Mouse (Mus musculus) embryonic facial prominence, embryonic 10.5 days (tissue): ENCODE measurements at regions not wholly inside any gene's neighbourhood (a gene's known extent, or its start where the extent isn't known, plus 50 kb on each side); places are given as distances from the start of the nearest gene placed in this dataset.
"Not testable (repeated sequence)": the region's sequence is repeated elsewhere in the genome, so short reads cannot be mapped to it uniquely, and the experiment has no call there.

Experiments used
- DNase-seq: peaks from one replicate; pipeline ENCODE4 v3.0.0-alpha.2; 2017; ENCODE audit warnings: low spot score
- H3K27ac ChIP-seq: fragments of 300-500 bp; sonication (generic); replicated peaks from 2 replicates; pipeline ENCODE4 v1.5.1; 2016; ENCODE audit warnings: mild to moderate bottlenecking
- H3K27me3 ChIP-seq: fragments of 300-500 bp; sonication (generic); replicated peaks from 2 replicates; pipeline ENCODE4 v1.6.1; 2016; ENCODE audit warnings: low read depth, mild to moderate bottlenecking; ENCODE audit not compliant: poor library complexity, severe bottlenecking
- H3K36me3 ChIP-seq: fragments of 300-500 bp; sonication (generic); replicated peaks from 2 replicates; pipeline ENCODE4 v1.6.1; 2016; ENCODE audit warnings: mild to moderate bottlenecking, moderate library complexity
- H3K4me1 ChIP-seq: fragments of 300-500 bp; sonication (generic); 2 replicates; pipeline ENCODE4 v1.6.1; 2016
- H3K4me3 ChIP-seq: fragments of 300-500 bp; sonication (generic); 2 replicates; pipeline ENCODE4 v1.5.1; 2016; ENCODE audit warnings: mild to moderate bottlenecking, moderate library complexity
- H3K9me3 ChIP-seq: fragments of 300-500 bp; sonication (generic); 2 replicates; pipeline ENCODE4 v1.6.1; 2016; ENCODE audit warnings: mild to moderate bottlenecking
- WGBS: fragments of 180-500 bp; shearing (Covaris S2); methylation state at CpG from one replicate; pipeline ENCODE4 v1.1.7; 2016; 5-methylcytosine and 5-hydroxymethylcytosine counted together

DNA sequence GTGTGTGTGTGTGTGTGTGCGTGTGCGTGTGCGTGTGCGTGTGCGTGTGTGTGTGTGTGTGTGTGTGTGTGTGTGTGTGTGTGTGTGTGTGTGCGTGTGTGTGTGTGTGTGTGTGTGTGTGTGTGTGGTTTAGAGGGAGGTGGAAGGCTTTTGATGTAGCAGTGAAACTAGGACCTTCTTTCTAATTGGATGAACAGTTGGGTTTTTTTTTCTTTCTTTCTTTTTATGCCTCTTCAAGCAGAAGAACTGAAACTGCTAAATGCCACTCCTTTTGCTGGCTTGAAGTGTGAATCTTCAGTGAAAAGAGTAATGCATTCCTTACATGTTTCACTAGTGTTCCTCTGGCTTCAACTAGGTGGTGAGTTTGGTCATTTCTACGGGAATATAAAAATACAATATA, 828.8 kb upstream of the Olfr1507 start:
- not testable (repeated sequence) for H3K27me3 ChIP-seq, H3K4me1 ChIP-seq, H3K27ac ChIP-seq, DNase-seq, H3K4me3 ChIP-seq, H3K36me3 ChIP-seq, H3K9me3 ChIP-seq
- no CpG with 5 or more reads among the region's 7 CpGs for WGBS

DNA sequence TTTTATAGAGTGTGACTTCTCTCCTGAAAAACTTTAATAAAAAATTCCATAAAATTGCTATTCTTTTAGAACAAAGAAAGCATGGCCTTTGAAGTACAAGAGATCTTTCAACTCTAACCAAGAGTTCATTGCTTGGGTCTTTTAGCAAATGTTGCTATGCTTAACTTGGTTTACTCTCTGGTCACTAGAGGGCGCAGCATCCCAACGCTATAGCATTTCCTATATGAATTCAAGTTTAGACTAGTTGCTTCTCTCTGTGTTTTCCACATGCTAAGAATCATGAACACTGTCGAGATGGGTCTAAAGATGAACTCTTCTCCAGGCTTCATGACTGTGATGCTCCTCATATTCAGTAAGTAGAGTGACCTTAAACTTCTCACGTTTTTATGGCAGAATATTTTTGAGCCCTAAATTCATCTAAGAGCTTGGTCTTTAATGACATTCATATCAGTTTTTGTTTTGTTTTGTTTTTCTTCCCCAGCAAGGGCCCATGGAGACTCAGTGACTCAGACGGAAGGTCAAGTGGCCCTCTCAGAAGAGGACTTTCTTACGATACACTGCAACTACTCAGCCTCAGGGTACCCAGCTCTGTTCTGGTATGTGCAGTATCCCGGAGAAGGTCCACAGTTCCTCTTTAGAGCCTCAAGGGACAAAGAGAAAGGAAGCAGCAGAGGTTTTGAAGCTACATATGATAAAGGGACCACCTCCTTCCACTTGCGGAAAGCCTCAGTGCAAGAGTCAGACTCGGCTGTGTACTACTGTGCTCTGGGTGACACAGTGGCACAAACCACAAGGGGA, 823.2 kb upstream of the Olfr1507 start:
- no CpG with 5 or more reads among the region's 9 CpGs for WGBS
- not testable (repeated sequence) for H3K27ac ChIP-seq, DNase-seq, H3K4me1 ChIP-seq, H3K9me3 ChIP-seq, H3K4me3 ChIP-seq, H3K36me3 ChIP-seq, H3K27me3 ChIP-seq

DNA sequence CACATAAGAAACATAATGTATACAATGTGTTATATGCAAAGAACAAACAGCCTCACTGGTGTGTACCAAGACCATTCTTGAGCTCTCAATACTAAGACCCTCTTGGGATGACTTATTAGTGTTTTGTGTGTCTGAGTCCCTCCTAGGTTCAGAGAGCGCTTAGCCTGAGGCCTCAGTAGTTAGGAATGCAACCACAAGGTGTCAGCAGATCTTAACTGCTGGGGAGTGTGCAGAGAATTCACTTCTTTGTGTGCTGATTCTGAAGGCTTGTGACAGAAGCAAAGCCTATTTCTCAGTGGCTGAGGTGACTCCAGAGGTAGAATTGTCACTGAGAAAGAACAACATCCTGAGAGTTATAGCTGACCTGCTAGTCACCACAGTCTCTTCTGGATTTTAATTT, 816.9 kb upstream of the Olfr1507 start:
- H3K4me1 ChIP-seq, DNase-seq, H3K9me3 ChIP-seq, H3K27me3 ChIP-seq, H3K27ac ChIP-seq, H3K36me3 ChIP-seq, H3K4me3 ChIP-seq: not testable (repeated sequence)
- 26% methylated on average over 1 of the region's 1 CpGs for WGBS

DNA sequence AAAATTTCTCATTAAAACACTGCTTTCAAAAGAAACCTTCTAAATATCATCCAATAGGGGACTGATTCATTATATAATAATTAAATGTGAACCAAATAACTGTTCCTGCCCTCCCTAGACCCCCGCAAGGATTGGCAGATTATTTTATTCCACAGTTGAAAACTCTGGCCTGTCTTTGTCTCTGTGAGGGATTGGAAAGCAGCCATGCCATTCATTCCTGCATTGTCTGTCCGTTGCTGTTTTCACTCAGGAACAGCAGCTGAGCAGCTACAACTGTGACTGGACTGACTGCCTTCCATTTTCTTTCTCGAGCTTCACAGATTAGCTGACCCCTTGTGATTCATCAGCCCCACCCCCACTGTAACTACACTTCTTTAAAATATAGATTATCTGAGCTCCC, 807.6 kb upstream of the Olfr1507 start:
- DNase-seq, H3K27ac ChIP-seq, H3K27me3 ChIP-seq, H3K9me3 ChIP-seq, H3K4me1 ChIP-seq, H3K36me3 ChIP-seq, H3K4me3 ChIP-seq: not testable (repeated sequence)
- no CpG with 5 or more reads among the region's 3 CpGs for WGBS

DNA sequence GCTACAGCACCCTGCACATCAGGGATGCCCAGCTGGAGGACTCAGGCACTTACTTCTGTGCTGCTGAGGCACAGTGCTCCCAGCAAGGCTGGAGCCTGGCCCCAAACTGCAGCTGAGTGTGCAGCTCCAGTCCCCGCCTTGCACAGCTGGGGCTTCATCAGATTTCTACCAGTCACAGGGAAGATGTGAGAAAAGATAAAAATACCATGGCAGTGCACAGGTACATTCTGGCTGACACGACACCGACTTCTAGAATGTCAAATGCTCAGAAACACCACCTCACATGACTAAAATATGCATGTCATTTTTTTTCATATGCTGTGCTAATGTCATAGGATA, 806.9 kb upstream of the Olfr1507 start:
- H3K27ac ChIP-seq, H3K27me3 ChIP-seq, H3K9me3 ChIP-seq, H3K36me3 ChIP-seq, H3K4me3 ChIP-seq, DNase-seq, H3K4me1 ChIP-seq: not testable (repeated sequence)
- no CpG with 5 or more reads among the region's 3 CpGs for WGBS

DNA sequence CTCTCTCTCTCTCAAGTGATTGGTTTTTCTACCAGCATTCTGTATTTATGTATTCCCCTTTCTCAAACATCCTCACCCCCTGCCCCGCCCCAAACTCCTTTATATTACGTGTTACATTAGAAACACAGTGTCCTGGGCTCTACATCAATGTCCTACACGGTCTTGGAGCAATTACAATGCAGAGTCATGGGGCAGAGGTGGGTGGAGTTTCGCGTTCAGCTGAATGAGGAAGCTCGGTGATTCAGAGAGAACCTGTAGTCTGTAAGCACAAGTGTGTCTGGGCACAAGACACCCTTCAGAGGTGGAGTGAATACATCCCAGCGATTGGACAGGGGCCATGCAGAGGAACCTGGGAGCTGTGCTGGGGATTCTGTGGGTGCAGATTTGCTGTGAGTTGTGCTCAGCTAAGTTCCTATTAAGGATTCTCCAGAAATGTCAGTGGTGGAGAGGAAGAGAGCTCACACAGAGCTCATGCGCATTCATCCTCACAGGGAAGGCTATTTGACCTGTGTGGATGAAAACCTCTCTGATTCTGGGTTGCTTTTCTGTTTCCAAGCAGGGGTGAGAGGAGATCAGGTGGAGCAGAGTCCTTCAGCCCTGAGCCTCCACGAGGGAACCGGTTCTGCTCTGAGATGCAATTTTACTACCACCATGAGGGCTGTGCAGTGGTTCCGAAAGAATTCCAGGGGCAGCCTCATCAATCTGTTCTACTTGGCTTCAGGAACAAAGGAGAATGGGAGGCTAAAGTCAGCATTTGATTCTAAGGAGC, 806.4 kb upstream of the Olfr1507 start:
- not testable (repeated sequence) for H3K9me3 ChIP-seq, H3K36me3 ChIP-seq, H3K27ac ChIP-seq, H3K27me3 ChIP-seq, DNase-seq, H3K4me1 ChIP-seq, H3K4me3 ChIP-seq
- no CpG with 5 or more reads among the region's 11 CpGs for WGBS

DNA sequence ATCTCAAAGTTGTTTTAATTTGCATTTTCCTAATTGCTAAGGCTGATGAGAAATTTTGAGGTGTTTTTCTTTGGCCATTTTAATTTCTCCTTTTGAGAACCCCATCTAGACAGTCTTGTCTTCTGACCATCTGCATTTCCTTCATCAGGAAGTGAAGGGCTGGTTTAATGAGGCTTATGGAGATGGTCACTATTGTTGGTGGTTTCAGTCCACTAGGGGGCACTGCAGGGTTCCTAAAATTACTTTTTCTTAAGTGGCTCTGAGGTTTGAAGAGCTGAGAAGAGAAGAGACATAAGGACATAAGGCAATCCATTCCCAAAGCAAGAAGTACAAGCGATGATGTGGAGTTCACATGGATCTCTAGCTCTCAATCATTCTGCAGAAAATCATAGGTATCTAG, 805.6 kb upstream of the Olfr1507 start:
- not testable (repeated sequence) for H3K4me1 ChIP-seq, H3K36me3 ChIP-seq, H3K9me3 ChIP-seq, DNase-seq, H3K4me3 ChIP-seq, H3K27me3 ChIP-seq, H3K27ac ChIP-seq
- 82% methylated on average over 1 of the region's 1 CpGs for WGBS

DNA sequence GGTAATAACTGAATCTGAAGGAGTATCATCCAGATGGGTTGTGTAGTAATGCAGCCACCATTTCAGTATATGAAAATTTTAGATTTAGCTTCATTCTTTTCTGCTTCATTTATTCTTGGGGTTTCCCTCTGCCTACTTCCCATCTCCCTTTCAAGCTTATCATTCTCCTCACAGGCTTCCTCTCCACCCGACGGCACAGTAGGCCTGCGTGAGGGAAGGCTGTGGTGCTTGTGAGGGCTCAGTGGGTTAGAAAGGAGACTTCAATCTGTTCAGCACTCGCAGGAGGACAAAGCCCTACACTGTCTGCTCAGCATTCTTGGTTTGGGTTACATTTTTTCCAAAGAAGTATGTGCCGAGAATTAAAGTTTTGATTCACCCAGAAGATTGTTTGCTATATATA, 804.2 kb upstream of the Olfr1507 start:
- H3K27ac ChIP-seq, H3K9me3 ChIP-seq, H3K36me3 ChIP-seq, H3K4me3 ChIP-seq, DNase-seq, H3K4me1 ChIP-seq, H3K27me3 ChIP-seq: not testable (repeated sequence)
- no CpG with 5 or more reads among the region's 5 CpGs for WGBS

DNA sequence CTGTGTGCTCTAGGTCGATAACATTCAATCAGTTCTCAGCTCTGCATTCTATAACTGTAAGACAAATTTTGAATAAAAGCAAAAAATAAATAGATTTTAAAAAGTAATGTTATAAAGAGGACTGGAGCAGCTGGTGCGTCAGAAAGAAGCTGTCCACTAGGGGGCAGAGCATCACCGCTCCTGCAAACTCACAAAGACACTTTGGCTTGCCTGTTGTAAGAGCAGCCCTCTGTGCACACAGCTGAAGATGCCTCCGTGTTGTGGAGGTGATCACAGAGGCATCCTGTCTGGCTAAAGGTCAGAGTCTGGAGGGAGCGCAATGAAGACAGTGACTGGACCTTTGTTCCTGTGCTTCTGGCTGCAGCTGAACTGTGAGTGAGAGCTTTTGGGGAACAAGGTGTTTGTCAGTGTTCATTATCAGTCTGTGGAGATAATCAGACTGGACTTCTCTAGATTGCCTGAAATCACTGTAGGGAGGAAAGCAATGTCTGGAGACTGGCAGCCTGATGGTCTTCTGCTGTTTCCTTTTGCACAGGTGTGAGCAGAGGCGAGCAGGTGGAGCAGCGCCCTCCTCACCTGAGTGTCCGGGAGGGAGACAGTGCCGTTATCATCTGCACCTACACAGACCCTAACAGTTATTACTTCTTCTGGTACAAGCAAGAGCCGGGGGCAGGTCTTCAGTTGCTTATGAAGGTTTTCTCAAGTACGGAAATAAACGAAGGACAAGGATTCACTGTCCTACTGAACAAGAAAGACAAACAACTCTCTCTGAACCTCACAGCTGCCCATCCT, 788.0 kb upstream of the Olfr1507 start:
- H3K4me1 ChIP-seq, H3K9me3 ChIP-seq, H3K27me3 ChIP-seq, H3K36me3 ChIP-seq, H3K4me3 ChIP-seq, H3K27ac ChIP-seq, DNase-seq: not testable (repeated sequence)
- no CpG with 5 or more reads among the region's 12 CpGs for WGBS

DNA sequence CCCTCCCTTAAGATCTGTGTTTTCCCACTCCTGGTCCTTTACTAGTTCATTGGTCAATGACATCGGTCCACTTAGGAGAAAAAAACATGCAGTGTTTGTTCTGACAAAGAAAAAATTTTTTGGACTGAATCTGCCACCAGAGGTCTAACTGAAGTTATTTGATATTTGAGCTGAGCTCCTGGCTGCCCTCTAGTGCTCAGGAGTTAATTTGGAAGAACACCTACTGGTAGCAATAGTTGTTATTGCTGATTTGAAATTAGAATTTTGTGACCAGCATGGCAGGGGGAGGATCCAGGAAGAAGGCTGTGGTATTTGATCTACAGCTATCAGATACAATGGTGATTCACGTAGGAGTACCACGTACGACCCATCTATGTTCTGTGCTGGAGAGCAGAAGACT, 777.7 kb upstream of the Olfr1507 start:
- not testable (repeated sequence) for DNase-seq, H3K9me3 ChIP-seq, H3K4me3 ChIP-seq, H3K27me3 ChIP-seq, H3K27ac ChIP-seq, H3K4me1 ChIP-seq, H3K36me3 ChIP-seq
- 92% methylated on average over 3 of the region's 4 CpGs for WGBS

DNA sequence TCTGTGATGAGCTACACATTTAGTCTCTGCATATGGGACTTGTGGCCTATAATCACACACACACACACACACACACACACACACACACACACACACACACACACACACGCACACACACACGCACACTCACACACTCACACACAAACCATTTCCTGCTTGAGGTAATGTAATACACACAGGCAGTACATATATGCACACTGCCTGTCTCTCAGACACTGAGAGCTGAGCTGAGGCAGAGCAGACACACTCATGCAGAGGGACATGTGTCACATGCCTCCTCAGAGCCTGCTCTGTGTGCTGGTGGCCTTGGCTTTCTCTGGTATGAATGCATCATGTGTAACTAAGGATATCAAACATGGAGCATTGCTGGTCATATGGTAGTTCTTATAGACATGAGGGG, 772.1 kb upstream of the Olfr1507 start:
- H3K9me3 ChIP-seq, DNase-seq, H3K36me3 ChIP-seq, H3K27ac ChIP-seq, H3K4me3 ChIP-seq, H3K4me1 ChIP-seq, H3K27me3 ChIP-seq: not testable (repeated sequence)
- 83% methylated on average over 2 of the region's 2 CpGs for WGBS

DNA sequence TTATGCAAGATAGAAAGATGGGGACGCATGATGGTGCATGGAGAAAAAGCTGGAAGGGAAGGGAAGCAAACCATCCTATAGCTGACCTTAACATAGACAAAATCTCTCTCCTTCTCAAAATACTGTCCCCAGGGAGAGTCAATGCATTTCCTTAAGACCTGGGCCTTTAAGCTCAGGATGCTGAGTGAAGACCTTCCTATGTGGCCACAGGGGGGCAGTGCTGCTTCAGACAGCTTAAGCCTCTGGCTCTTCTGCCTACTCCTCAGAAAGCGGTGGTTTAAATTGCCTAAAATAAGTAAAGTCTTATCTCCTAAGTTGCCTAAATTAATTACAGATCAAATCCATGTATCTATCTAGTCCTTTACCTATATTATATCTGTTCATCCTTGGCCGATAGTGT, 760.4 kb upstream of the Olfr1507 start:
- H3K36me3 ChIP-seq, H3K4me1 ChIP-seq, DNase-seq, H3K9me3 ChIP-seq, H3K27ac ChIP-seq, H3K4me3 ChIP-seq, H3K27me3 ChIP-seq: not testable (repeated sequence)
- no CpG with 5 or more reads among the region's 3 CpGs for WGBS

DNA sequence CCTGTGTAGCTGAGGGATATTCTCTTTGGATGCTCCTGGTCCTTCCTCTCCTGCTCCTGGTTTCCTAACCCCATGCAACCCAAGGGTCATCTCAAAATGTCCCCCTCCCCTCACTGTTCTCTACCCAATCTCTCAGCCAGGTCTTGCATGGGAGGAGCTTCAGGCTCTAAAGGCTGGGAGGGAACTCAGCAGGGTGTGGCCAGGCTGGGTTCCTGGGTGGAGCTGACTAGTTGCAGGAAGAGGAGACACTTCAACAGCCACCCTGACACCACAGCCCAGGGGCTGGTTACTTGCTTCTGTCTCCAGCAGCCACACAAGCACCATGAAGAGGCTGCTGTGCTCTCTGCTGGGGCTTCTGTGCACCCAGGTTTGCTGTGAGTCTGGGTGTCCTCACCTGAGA, 757.9 kb upstream of the Olfr1507 start:
- not testable (repeated sequence) for H3K9me3 ChIP-seq, DNase-seq, H3K4me1 ChIP-seq, H3K4me3 ChIP-seq, H3K27ac ChIP-seq, H3K27me3 ChIP-seq, H3K36me3 ChIP-seq
